Mouse (Mus musculus) limb, embryonic 15.5 days (tissue): ENCODE results near the gene Rabif. TPM values are rescaled to one million over a fixed set of nuclear protein-coding genes. Genes with fewer than 3 reads are reported as not detected.

Source experiments
- polyA plus RNA-seq: library from polyadenylated mRNA; unstranded; fragments of >200 nt; fragmentation: Nextera tagmentation; extraction: Ambion mirVana; gene quantifications from 2 replicates; pipeline ENCODE4 v1.2.1, GENCODE M21; 2015

Rabif gene
- polyA plus RNA-seq, 1 experiment from 2014 or later: 43.6 TPM

Other genes starting within 250 kb of the Rabif start
- gene Myog, start 204.7 kb upstream of the Rabif start, polyA plus RNA-seq: 117 and 227 TPM in 2 replicates
- gene Ppfia4, start 161.7 kb upstream of the Rabif start, polyA plus RNA-seq: 7.5 and 11.1 TPM in 2 replicates
- gene Tmem183a, start 132.7 kb upstream of the Rabif start, polyA plus RNA-seq: 80.2 and 80.3 TPM in 2 replicates
- gene 4933406M09Rik, start 108.7 kb upstream of the Rabif start, polyA plus RNA-seq: not detected in 2 replicates
- gene Cyb5r1, start 89.1 kb upstream of the Rabif start, polyA plus RNA-seq: 38.8 and 44.2 TPM in 2 replicates
- 102 and 109 TPM in 2 replicates for gene Adipor1, start 79.3 kb upstream of the Rabif start, polyA plus RNA-seq
- 22.1 and 25.9 TPM in 2 replicates for gene Klhl12, start 39.1 kb upstream of the Rabif start, polyA plus RNA-seq
- 0.10 TPM in 1 of 2 replicates, not detected in the other for gene Mgat4e, start 55.0 kb downstream of the Rabif start, polyA plus RNA-seq
- 63.9 and 80.8 TPM in 2 replicates for gene Kdm5b, start 65.5 kb downstream of the Rabif start, polyA plus RNA-seq
- gene Syt2, start 152.0 kb downstream of the Rabif start, polyA plus RNA-seq: 0.98 and 1.3 TPM in 2 replicates